Mouse (Mus musculus) adrenal gland, postnatal 10 days (tissue): Measurements from ENCODE around the gene 4933414I15Rik. TPM values are rescaled to one million over a fixed set of nuclear protein-coding genes. Genes with fewer than 3 reads are reported as not detected.

Experiments
- DNase-seq: peaks from one replicate; pipeline ENCODE4 v3.0.0; 2021; ENCODE audit warnings: mixed read lengths
- long read RNA-seq, 2 experiments: library from polyadenylated mRNA; stranded (forward); transcript quantifications; one replicate each; pipeline ENCODE4 v2.0.0; 2021
- total RNA-seq, 2 experiments: library from RNA; stranded (reverse); gene quantifications; 2 replicates each; pipeline ENCODE4 v1.2.3; 2021

4933414I15Rik gene
- not detected for total RNA-seq
- long read RNA-seq, experiment 1 = 0 reads
- long read RNA-seq, experiment 2 = 0 reads

DNA sequence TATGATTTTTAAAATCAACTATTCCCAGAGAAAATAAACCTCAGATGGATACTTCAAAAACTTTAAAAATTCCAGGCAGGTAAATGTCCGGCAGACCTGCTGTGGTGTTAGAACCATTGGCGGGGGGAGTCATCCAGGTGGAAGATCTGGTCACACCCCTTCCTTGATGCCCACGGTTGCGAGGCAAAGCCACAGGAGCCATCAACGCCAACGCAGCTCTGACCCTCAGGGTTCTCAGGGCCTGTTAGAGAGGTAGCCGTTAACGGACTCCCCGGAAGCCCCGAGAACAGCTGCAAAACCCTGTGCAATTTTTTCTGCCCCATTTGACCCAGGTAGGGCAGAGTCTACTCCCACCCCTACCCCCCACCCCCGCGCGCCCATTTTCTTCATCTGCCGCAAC is at the start of gene 4933414I15Rik:
Gene 4933414I15Rik (minus strand): TSS at position 260 of the 400 bp plus-strand sequence.
- no peak for DNase-seq

- no peak for DNase-seq
Measured at GRCm38 (mm10) chr11:50981667-50982066, 38.1 kb upstream of the 4933414I15Rik start, which contains the start of gene Olfr1377. Olfr1377 (plus strand) TSS chr11:50981967.

- DNase-seq = peak; percentile 46
Measured at GRCm38 (mm10) chr11:50977216-50977615, 33.7 kb upstream of the 4933414I15Rik start.

GRCm38 (mm10) chr11:50966230-50966629 is 22.7 kb upstream of the 4933414I15Rik start, which contains the start of gene Olfr1378:
Olfr1378 (plus strand) TSS chr11:50966530.
- DNase-seq = no peak

- DNase-seq = no peak
Measured at GRCm38 (mm10) chr11:50964886-50965285, 21.3 kb upstream of the 4933414I15Rik start.

DNA sequence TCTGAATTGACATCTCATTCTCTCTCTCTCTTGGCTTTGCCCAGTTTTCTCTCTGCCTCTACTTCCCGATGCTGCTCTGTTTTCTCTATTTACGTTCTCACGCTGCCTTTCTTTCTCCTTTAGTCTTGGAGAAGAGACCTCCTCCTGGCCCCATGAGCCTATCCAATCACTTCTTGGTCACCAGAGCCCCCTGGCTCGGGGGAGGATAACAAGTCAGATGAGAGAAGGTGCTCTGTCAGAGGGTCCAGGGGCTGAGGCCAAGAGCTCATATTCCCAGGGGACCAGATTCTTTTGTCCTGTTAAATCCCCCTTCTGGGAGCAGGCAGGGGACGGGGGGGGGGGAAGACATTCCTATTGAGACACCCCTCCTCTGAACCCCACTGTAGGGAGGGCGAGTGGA is 10.1 kb upstream of the 4933414I15Rik start, which contains the start of gene Prop1:
Gene Prop1 (minus strand): TSS at position 101 of the 400 bp plus-strand sequence.
- DNase-seq = no peak

GRCm38 (mm10) chr11:50952290-50952689 is 8.7 kb upstream of the 4933414I15Rik start:
- peak; percentile 47 for DNase-seq

- DNase-seq = no peak
Measured at GRCm38 (mm10) chr11:50942386-50942785, 1.2 kb downstream of the 4933414I15Rik start.

DNA sequence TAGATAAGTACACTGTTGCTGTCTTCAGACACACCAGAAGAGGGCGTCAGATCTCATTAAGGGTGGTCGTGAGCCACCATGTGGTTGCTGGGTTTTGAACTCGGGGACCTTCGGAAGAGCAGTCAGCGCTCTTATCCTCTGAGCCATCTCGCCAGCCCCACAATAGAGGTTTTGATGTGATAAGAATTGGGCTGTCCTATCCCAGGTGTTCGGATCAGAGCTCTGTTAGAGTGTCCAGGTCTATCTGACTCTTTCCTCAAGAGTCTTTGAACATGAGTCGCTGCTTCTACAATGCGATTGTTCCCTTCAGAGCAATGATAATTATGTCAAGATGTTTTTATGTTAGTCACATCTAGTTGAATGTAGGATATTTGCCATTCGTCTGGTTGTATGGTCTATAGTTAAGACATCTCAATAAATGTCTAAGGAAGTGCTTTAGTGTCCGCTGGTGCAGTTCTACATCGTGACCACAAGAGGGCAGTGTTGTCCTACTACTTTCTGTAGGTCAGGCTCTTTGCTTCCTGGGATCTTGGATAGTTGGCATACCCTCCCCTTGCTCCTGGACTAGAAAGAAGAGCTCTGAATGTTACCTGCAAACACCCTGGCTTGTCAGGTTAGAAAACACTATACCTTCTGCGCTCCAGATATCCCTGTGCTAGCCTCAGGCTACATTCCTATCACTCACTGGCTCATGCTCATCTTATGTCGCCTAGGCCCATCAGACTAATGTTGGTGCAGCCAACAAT is 3.8 kb downstream of the 4933414I15Rik start:
- DNase-seq = peak; percentile 43

DNA sequence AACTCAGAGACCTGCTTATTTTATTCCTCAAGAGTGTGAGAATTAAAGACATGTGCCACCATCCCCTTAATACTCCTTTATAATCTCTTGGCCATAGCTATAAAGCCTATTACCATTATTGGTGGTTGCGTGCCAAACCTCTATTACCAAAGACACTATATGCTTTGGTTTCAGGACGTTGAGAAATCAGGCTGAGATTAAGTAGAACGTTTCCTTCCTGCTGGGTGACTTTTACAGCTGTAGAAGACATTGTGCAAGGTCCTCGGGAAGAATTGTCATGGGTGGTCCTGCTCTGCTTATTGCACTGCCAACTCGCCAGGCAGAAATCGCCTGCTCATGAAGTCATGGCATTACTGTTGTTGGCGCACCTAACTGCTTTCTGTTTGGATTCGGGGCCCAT is 5.1 kb downstream of the 4933414I15Rik start:
- DNase-seq = no peak

- no peak for DNase-seq
Measured at GRCm38 (mm10) chr11:50932040-50932439, 11.5 kb downstream of the 4933414I15Rik start.

DNA sequence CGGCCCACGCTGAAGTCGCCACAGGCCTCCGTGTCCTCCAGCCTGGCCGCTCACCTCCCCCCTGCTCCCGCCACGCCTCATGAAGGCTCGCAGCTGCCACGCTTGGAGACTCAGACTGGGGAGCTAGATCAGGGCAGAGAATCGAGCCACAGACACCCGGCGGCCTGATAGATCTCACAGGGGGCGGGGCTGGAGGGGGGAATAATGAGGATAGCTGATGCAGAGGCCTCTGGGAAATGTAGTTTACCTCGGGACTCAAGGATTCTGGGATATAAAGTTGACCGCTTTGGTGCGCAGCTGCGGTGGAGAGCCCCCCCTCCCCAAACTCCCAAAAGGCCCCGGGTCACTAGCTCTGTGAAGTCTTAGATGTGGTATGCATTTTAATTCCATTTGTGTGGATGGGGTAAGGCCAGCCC is 12.1 kb downstream of the 4933414I15Rik start, which contains the start of gene Zfp354b:
Gene Zfp354b (minus strand): TSS at position 183 of the 416 bp plus-strand sequence.
- DNase-seq = peak; percentile 87

GRCm38 (mm10) chr11:50931021-50931420 is 12.5 kb downstream of the 4933414I15Rik start:
- DNase-seq = no peak

- DNase-seq = no peak
Measured at GRCm38 (mm10) chr11:50930469-50931014, 13.0 kb downstream of the 4933414I15Rik start.

- DNase-seq = peak; percentile 93
Measured at GRCm38 (mm10) chr11:50915671-50916320, 27.8 kb downstream of the 4933414I15Rik start, which contains the start of gene Zfp2. Zfp2 (minus strand) TSS chr11:50916165.

DNA sequence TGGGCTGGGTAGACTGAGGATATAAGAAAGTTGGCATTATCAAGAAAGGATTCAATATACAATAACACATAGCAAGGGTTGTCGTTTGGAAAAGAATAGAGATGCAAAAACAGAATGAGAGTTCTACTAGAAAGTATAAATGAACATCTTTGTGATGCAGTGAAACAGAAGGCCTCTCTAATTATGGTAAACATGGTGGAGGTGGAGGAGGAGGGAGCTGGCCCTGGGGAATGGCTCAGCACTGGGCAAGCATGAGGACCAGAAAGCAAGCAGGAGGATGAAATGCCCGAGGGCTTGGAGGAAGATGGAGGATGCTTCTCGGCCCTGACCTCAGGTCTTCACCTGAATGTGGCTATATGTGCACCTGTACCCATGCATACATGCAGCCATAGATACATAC is 29.1 kb downstream of the 4933414I15Rik start:
- DNase-seq = no peak

DNA sequence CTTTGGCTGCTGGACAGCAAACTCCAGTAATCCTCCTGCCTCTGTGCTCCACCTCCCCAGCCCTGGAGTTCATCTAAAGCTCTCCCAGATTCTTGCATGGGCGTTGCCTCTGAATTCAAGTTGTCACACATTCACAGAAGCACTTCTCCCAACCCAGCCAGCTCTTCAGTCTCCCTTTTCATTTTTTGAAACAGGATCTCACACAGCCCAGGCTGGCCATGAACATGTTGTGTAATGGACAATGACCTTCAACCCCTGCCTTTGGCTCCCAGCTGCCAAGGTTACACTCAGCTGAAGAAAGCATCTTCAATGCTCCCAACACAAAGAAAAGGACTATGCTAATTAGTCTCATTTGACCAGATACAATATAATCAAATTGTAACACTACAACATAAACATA is 30.3 kb downstream of the 4933414I15Rik start:
- DNase-seq = peak; percentile 12

- no peak for DNase-seq
Measured at GRCm38 (mm10) chr11:50908136-50908535, 35.4 kb downstream of the 4933414I15Rik start.

DNA sequence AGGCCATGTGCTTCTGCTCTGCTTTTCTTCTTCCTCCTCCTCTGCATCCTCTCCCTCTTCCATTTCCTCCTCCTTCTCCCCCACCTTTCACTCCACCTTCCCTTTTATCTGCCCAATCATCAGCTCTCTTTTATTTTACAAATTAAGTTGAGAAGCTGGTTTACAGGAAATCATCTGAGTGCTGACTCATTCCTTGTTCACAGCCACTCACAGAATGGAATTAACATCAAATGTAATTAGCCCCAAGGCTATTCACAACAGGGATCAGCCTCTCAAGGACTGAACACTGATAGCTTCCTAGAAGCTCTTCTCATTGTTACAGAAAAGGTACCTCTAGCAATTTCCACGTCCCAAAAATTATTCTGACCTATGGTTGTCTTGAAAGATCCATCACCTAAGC is 46.2 kb downstream of the 4933414I15Rik start:
- DNase-seq = no peak

DNA sequence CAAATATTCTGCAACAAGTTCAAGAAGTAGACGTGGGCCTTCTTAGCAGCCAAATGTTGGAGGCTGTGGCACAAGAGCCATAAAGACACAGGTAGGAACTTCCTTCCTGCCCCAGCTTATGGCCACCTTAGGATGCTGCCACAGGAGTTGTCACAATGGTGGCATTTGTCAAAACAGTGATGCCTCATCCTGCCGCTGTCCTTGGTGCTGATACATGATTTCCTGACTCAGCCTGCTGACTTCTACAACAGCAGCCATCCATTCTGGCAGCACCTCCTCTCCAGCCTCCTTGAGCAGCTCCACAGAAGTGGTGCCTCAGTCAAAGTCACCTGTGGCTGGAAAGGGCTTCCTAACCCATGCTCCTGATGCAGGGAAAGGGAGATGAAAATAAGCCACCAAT is 51.1 kb downstream of the 4933414I15Rik start:
- peak; percentile 8 for DNase-seq
